Mouse (Mus musculus): Measurements from ENCODE around the gene Chpf2.

Gene Chpf2

GRCm38 (mm10) chr5:24638131-24638530, 51.6 kb downstream of the Chpf2 start:
- DNase-seq (ENCODE audit: low read depth, low spot score), result no peak

GRCm38 (mm10) chr5:24639081-24639480, 52.5 kb downstream of the Chpf2 start:
- DNase-seq (ENCODE audit: low read depth, low spot score), result no peak
